Mouse (Mus musculus) ovary, postnatal 10 days (tissue): ENCODE data around the gene Ltbp1.

Source experiments
- DNase-seq: peaks from one replicate; pipeline ENCODE4 v3.0.0; 2022; ENCODE audit warnings: low spot score

Ltbp1 gene

GRCm38 (mm10) chr17:75238655-75239054 lies 233.3 kb downstream of the Ltbp1 start:
- DNase-seq, result no peak

- no peak for DNase-seq
These were observed 234.2 kb downstream of the Ltbp1 start for GRCm38 (mm10) chr17:75239545-75239944.

GRCm38 (mm10) chr17:75242086-75242485 lies 236.7 kb downstream of the Ltbp1 start:
- DNase-seq, result no peak

- no peak for DNase-seq
These were observed 237.9 kb downstream of the Ltbp1 start for GRCm38 (mm10) chr17:75243221-75243620.

GRCm38 (mm10) chr17:75244148-75244547 lies 238.8 kb downstream of the Ltbp1 start:
- no peak for DNase-seq

GRCm38 (mm10) chr17:75245085-75245484 lies 239.7 kb downstream of the Ltbp1 start:
- DNase-seq, result no peak

GRCm38 (mm10) chr17:75248632-75249031 lies 243.3 kb downstream of the Ltbp1 start:
- no peak for DNase-seq

- DNase-seq, result no peak
These were observed 245.2 kb downstream of the Ltbp1 start for GRCm38 (mm10) chr17:75250571-75250970.

GRCm38 (mm10) chr17:75251094-75251493 lies 245.7 kb downstream of the Ltbp1 start:
- DNase-seq, result no peak

- DNase-seq, result no peak
These were observed 247.2 kb downstream of the Ltbp1 start for GRCm38 (mm10) chr17:75252540-75252939.

GRCm38 (mm10) chr17:75254909-75255308 lies 249.5 kb downstream of the Ltbp1 start:
- no peak for DNase-seq

GRCm38 (mm10) chr17:75255967-75256366 lies 250.6 kb downstream of the Ltbp1 start:
- DNase-seq, result no peak

GRCm38 (mm10) chr17:75258427-75258826 lies 253.1 kb downstream of the Ltbp1 start:
- no peak for DNase-seq

GRCm38 (mm10) chr17:75263336-75263990 lies 258.1 kb downstream of the Ltbp1 start:
- DNase-seq, result no peak

- no peak for DNase-seq
These were observed 263.1 kb downstream of the Ltbp1 start for GRCm38 (mm10) chr17:75268506-75268905.

GRCm38 (mm10) chr17:75272446-75272845 lies 267.1 kb downstream of the Ltbp1 start:
- DNase-seq, result no peak

- DNase-seq, result no peak
These were observed 267.9 kb downstream of the Ltbp1 start for GRCm38 (mm10) chr17:75273272-75273671.

- no peak for DNase-seq
These were observed 269.9 kb downstream of the Ltbp1 start for GRCm38 (mm10) chr17:75275302-75275701.

- no peak for DNase-seq
These were observed 272.7 kb downstream of the Ltbp1 start for GRCm38 (mm10) chr17:75278106-75278505.

- DNase-seq, result no peak
These were observed 273.2 kb downstream of the Ltbp1 start for GRCm38 (mm10) chr17:75278561-75278960.

- DNase-seq, result no peak
These were observed 276.0 kb downstream of the Ltbp1 start for GRCm38 (mm10) chr17:75281345-75281744.

GRCm38 (mm10) chr17:75284876-75285708 lies 279.7 kb downstream of the Ltbp1 start:
- no peak for DNase-seq

GRCm38 (mm10) chr17:75292986-75293385 lies 287.6 kb downstream of the Ltbp1 start:
- DNase-seq, result no peak
